Mouse (Mus musculus): ENCODE data around the gene Parva. TPM values are rescaled to one million over a fixed set of nuclear protein-coding genes. Genes with fewer than 3 reads are reported as not detected.

Gene Parva
- total RNA-seq, 2 experiments from 2014 or later: 0.84 TPM; not detected in 1

GRCm38 (mm10) chr7:112503448-112503847 is 76.1 kb downstream of the Parva start:
- no peak for ATAC-seq (replicated peaks; ENCODE audit: low FRiP score, poor library complexity, severe bottlenecking)

- no peak for ATAC-seq (replicated peaks; ENCODE audit: low FRiP score, poor library complexity, severe bottlenecking)
Measured at GRCm38 (mm10) chr7:112503917-112504316, 76.6 kb downstream of the Parva start.

GRCm38 (mm10) chr7:112509107-112509506 is 81.8 kb downstream of the Parva start:
- ATAC-seq (replicated peaks; ENCODE audit: low FRiP score, poor library complexity, severe bottlenecking): no peak

GRCm38 (mm10) chr7:112510336-112511048 is 83.2 kb downstream of the Parva start:
- ATAC-seq (replicated peaks; ENCODE audit: low FRiP score, poor library complexity, severe bottlenecking): no peak

GRCm38 (mm10) chr7:112511309-112511708 is 84.0 kb downstream of the Parva start:
- no peak for ATAC-seq (replicated peaks; ENCODE audit: low FRiP score, poor library complexity, severe bottlenecking)

GRCm38 (mm10) chr7:112512257-112512656 is 85.0 kb downstream of the Parva start:
- ATAC-seq (replicated peaks; ENCODE audit: low FRiP score, poor library complexity, severe bottlenecking): no peak

- no peak for ATAC-seq (replicated peaks; ENCODE audit: low FRiP score, poor library complexity, severe bottlenecking)
Measured at GRCm38 (mm10) chr7:112512895-112513294, 85.6 kb downstream of the Parva start.

- ATAC-seq (replicated peaks; ENCODE audit: low FRiP score, poor library complexity, severe bottlenecking): no peak
Measured at GRCm38 (mm10) chr7:112514636-112515193, 87.4 kb downstream of the Parva start.

- no peak for ATAC-seq (replicated peaks; ENCODE audit: low FRiP score, poor library complexity, severe bottlenecking)
Measured at GRCm38 (mm10) chr7:112525465-112525864, 98.2 kb downstream of the Parva start.

GRCm38 (mm10) chr7:112526226-112526625 is 98.9 kb downstream of the Parva start:
- no peak for ATAC-seq (replicated peaks; ENCODE audit: low FRiP score, poor library complexity, severe bottlenecking)

- no peak for ATAC-seq (replicated peaks; ENCODE audit: low FRiP score, poor library complexity, severe bottlenecking)
Measured at GRCm38 (mm10) chr7:112527230-112527629, 99.9 kb downstream of the Parva start.

GRCm38 (mm10) chr7:112528059-112528458 is 100.8 kb downstream of the Parva start:
- ATAC-seq (replicated peaks; ENCODE audit: low FRiP score, poor library complexity, severe bottlenecking): no peak

- no peak for ATAC-seq (replicated peaks; ENCODE audit: low FRiP score, poor library complexity, severe bottlenecking)
Measured at GRCm38 (mm10) chr7:112528582-112529360, 101.5 kb downstream of the Parva start.

GRCm38 (mm10) chr7:112530924-112531323 is 103.6 kb downstream of the Parva start:
- ATAC-seq (replicated peaks; ENCODE audit: low FRiP score, poor library complexity, severe bottlenecking): no peak

- no peak for ATAC-seq (replicated peaks; ENCODE audit: low FRiP score, poor library complexity, severe bottlenecking)
Measured at GRCm38 (mm10) chr7:112534148-112534547, 106.8 kb downstream of the Parva start.

GRCm38 (mm10) chr7:112535408-112535921 is 108.2 kb downstream of the Parva start:
- no peak for ATAC-seq (replicated peaks; ENCODE audit: low FRiP score, poor library complexity, severe bottlenecking)

- no peak for ATAC-seq (replicated peaks; ENCODE audit: low FRiP score, poor library complexity, severe bottlenecking)
Measured at GRCm38 (mm10) chr7:112549136-112549535, 121.8 kb downstream of the Parva start.

- ATAC-seq (replicated peaks; ENCODE audit: low FRiP score, poor library complexity, severe bottlenecking): no peak
Measured at GRCm38 (mm10) chr7:112561504-112561903, 134.2 kb downstream of the Parva start.

GRCm38 (mm10) chr7:112567004-112567403 is 139.7 kb downstream of the Parva start:
- no peak for ATAC-seq (replicated peaks; ENCODE audit: low FRiP score, poor library complexity, severe bottlenecking)

- no peak for ATAC-seq (replicated peaks; ENCODE audit: low FRiP score, poor library complexity, severe bottlenecking)
Measured at GRCm38 (mm10) chr7:112568961-112569360, 141.7 kb downstream of the Parva start.

- ATAC-seq (replicated peaks; ENCODE audit: low FRiP score, poor library complexity, severe bottlenecking): no peak
Measured at GRCm38 (mm10) chr7:112581621-112582020, 154.3 kb downstream of the Parva start.

All from erythroid progenitor cell, adult 5-6 weeks (primary cell).